Mouse (Mus musculus): Measurements from ENCODE around the gene Pomgnt1. TPM values are rescaled to one million over a fixed set of nuclear protein-coding genes. Genes with fewer than 3 reads are reported as not detected.

Pomgnt1 gene
- polyA plus RNA-seq, 1 experiment from 2014 or later: 56.9 TPM

DNA sequence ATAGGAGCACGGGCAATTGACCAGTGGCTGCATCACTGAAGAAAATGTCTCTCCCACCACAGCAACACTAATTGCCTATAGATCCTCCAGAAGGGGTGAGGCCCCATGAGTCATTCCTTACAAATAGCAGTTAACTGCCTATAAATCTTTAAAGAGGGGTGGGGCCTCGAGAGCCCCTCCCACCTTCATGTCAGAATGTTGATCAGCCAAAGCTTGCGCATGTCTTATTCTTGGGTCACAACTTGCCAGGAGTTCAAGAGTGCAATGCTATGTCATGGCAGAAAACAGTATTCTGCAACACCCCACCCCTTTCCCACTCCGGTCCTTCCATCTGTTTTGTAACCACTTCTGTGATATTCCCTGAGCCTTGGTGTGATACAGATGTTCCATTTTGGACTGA, 82.9 kb downstream of the Pomgnt1 start:
- no peaks in the 10 kb centered on the region for H3K27me3 ChIP-seq (replicated peaks)
- WGBS: 76% methylated on average over 4 of the region's 4 CpGs
- H3K9me3 ChIP-seq: no peaks in the 10 kb centered on the region
- no peaks in the 10 kb centered on the region for H3K36me3 ChIP-seq
- no peak overlapping the region for H3K4me2 ChIP-seq
- no peak overlapping the region for H3K27ac ChIP-seq (replicated peaks)
- no peaks in the 10 kb centered on the region for H3K4me1 ChIP-seq
- ATAC-seq (ENCODE audit: extremely low read depth, insufficient number of reproducible peaks, low FRiP score, low TSS enrichment): no peak
- H3K4me3 ChIP-seq: no peak overlapping the region
- H3K9ac ChIP-seq: no peak overlapping the region

- Histone ChIP-seq H3K4me1 (no peaks in the 10 kb centered on the region), H3K4me2 (no peak overlapping the region), H3K36me3 (no peaks in the 10 kb centered on the region), H3K4me3 (no peak overlapping the region), H3K27ac (replicated peaks) (no peak overlapping the region), H3K27me3 (replicated peaks) (no peaks in the 10 kb centered on the region), H3K9ac (no peak overlapping the region), H3K9me3 (no peaks in the 10 kb centered on the region)
- 66% methylated on average over 1 of the region's 1 CpGs for WGBS
- ATAC-seq (ENCODE audit: extremely low read depth, insufficient number of reproducible peaks, low FRiP score, low TSS enrichment): no peak
These were observed 85.3 kb downstream of the Pomgnt1 start for GRCm38 (mm10) chr4:116208891-116209290.

Other genes with a start within 250 kb of the Pomgnt1 start
- gene Kncn, start 239.4 kb upstream of the Pomgnt1 start, polyA plus RNA-seq (2015; fragmentation: Nextera tagmentation; extraction: Ambion mirVana): not detected in 2 replicates
- not detected in 2 replicates for gene 6430628N08Rik, start 233.2 kb upstream of the Pomgnt1 start, polyA plus RNA-seq (2015; fragmentation: Nextera tagmentation; extraction: Ambion mirVana)
- 0.05 TPM in 1 of 2 replicates, not detected in the other for gene Dmbx1, start 183.9 kb upstream of the Pomgnt1 start, polyA plus RNA-seq (2015; fragmentation: Nextera tagmentation; extraction: Ambion mirVana)
- gene Faah, start 105.9 kb upstream of the Pomgnt1 start, polyA plus RNA-seq (2015; fragmentation: Nextera tagmentation; extraction: Ambion mirVana): 1.9 and 2.1 TPM in 2 replicates
- 24.9 and 25.3 TPM in 2 replicates for gene Nsun4, start 70.0 kb upstream of the Pomgnt1 start, polyA plus RNA-seq (2015; fragmentation: Nextera tagmentation; extraction: Ambion mirVana)
- gene Uqcrh, start 48.8 kb upstream of the Pomgnt1 start, polyA plus RNA-seq (2015; fragmentation: Nextera tagmentation; extraction: Ambion mirVana): 925 and 1,094 TPM in 2 replicates
- 49.5 and 52.2 TPM in 2 replicates for gene Lrrc41, start 48.6 kb upstream of the Pomgnt1 start, polyA plus RNA-seq (2015; fragmentation: Nextera tagmentation; extraction: Ambion mirVana)
- gene Rad54l, start 150 bp upstream of the Pomgnt1 start, polyA plus RNA-seq (2015; fragmentation: Nextera tagmentation; extraction: Ambion mirVana): 20.9 and 21.5 TPM in 2 replicates
- 1.8 and 2.1 TPM in 2 replicates for gene Lurap1, start 27.5 kb downstream of the Pomgnt1 start, polyA plus RNA-seq (2015; fragmentation: Nextera tagmentation; extraction: Ambion mirVana)
- 0.22 and 0.45 TPM in 2 replicates for gene Tspan1, start 43.8 kb downstream of the Pomgnt1 start, polyA plus RNA-seq (2015; fragmentation: Nextera tagmentation; extraction: Ambion mirVana)
- not detected in 2 replicates for gene 1700042G07Rik, start 49.5 kb downstream of the Pomgnt1 start, polyA plus RNA-seq (2015; fragmentation: Nextera tagmentation; extraction: Ambion mirVana)
- not detected in 2 replicates for gene Gm49337, start 49.5 kb downstream of the Pomgnt1 start, polyA plus RNA-seq (2015; fragmentation: Nextera tagmentation; extraction: Ambion mirVana)
- 12.1 and 14.0 TPM in 2 replicates for gene Pik3r3, start 97.8 kb downstream of the Pomgnt1 start, polyA plus RNA-seq (2015; fragmentation: Nextera tagmentation; extraction: Ambion mirVana)